Mouse (Mus musculus): Measurements from ENCODE around the gene Bicdl1. TPM values are rescaled to one million over a fixed set of nuclear protein-coding genes. Genes with fewer than 3 reads are reported as not detected.
A peak's percentile ranks its signal among the peaks of the same experiment; 100 is the strongest.
"Not testable (repeated sequence)": the region's sequence is repeated elsewhere in the genome, so short reads cannot be mapped to it uniquely, and the experiment has no call there.

The Bicdl1 gene
- 2.5 TPM in 2 replicates for total RNA-seq (2015; ENCODE audit: low replicate concordance)
- total RNA-seq (2017; ENCODE audit: low replicate concordance): 0.64 TPM in 1 of 2 replicates, not detected in the other

DNA sequence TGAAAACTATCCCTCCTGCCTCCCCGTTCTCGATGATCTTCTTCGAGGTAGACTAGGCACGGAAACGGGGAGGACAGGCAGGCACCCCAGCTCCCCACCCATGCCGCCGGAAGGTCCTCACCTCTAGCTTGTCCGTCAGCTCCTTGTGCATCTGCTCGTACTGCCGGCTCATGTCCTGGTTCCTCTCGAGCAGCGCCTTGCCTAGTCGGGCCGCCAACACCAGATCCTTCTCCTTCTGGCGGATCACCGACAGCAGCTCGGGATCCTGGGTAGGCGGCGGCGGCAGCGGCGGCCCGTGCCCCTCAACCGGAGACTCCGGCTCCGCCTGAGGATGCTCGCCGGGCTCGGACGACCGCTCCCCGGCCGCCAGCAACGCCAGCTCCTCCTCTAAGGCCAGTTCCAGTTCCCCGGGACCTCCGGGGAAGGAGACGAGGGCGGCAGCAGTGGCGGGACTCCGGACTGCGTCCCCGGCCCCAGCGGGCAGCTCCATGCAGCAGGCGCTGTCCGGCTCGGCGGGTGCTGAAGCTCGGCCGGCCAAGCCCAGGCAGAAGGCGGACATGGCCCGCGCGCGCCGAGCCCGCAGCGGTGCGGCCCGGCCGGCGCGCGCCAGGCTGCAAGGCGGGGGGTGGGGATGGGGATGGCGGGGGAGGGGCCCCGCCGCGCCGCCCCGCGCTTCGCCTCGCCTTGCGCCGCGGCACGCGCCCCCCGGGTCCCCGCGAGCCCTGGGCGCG is at the start of gene Bicdl1:
TSS of gene Bicdl1 (minus strand) at position 621 of the 731 bp plus-strand sequence.
- ATAC-seq (replicated peaks; ENCODE audit: low FRiP score, poor library complexity, severe bottlenecking): no peak

GRCm38 (mm10) chr5:115776911-115777310 is 45.5 kb upstream of the Bicdl1 start:
- no peak for ATAC-seq (replicated peaks; ENCODE audit: low FRiP score, poor library complexity, severe bottlenecking)

DNA sequence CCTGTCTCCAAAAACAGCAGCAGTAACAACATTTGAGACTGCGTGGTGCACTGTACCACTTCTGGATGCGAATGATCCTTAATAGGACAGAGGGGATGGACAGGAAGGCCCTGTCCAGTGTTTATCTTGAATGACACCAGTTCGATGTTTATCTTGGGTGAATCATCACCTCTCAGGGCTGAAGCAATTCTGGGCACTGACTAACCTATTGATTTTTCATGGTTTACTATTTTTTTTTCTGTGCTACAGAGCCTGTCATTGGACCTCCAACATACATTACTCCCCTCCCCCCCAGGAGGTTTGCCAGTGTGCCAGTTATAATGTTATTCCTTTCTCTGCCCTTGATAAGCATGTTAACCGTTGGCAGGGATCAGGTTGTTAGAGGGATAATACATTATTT is 43.9 kb upstream of the Bicdl1 start:
- no peak for ATAC-seq (replicated peaks; ENCODE audit: low FRiP score, poor library complexity, severe bottlenecking)

DNA sequence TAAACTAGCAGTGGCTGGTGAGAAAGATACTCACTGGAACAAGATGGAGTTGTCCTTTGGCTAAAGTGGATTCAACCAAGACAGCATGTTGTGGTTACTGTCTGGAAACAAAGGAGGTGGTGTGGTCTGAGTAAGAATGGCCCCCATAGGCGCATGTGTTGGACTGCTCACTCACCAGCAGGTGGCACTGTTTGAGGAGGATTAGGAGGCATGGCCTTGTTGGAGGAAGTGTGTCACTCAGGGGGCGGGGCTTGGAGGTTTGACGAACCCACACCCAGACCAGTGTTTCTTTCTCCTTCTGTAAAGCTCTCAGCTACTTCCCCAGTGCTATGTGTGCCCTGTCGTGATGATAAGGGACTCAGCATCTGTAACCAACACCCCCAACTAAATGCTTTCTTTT is 38.6 kb upstream of the Bicdl1 start:
- ATAC-seq (replicated peaks; ENCODE audit: low FRiP score, poor library complexity, severe bottlenecking): no peak

- no peak for ATAC-seq (replicated peaks; ENCODE audit: low FRiP score, poor library complexity, severe bottlenecking)
These were observed 37.7 kb upstream of the Bicdl1 start for GRCm38 (mm10) chr5:115769116-115769515.

DNA sequence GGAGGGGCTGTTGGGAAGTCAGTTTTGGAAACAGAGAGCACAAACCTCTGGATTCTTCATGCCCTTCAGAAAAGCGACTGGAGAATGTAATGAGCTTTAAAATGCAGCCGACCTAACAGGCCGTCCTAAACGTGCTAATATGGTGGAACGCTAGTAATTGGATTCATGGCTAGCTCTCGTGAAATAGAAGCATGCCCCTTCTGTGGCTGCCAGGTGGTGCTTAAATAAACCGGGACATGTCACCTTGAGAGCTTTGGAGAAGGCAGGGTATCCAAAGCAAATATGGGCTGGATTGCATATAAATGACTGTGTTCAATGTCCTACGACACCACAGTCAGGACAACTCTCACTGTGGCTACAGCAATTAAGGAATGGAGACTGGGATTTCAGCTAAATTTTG is 35.4 kb upstream of the Bicdl1 start:
- ATAC-seq (replicated peaks; ENCODE audit: low FRiP score, poor library complexity, severe bottlenecking): no peak

DNA sequence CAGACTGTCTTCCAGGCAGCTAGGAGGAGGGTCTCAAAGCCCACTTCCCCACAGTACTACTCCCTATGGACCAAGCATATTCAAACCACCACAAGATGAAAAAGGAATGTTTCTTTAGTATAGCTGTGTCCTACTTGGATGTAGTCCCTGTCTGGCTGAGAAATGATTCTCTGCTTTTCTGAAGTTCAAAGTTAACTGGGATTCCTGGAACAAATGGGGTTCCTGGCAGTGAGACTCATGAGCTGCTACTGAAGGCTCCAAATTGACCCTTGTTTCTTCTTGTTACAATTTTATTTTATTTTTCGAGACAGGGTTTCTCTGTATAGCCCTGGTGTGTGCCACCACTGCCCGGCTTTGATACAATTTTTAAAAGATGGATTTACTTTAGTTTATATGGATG is 32.6 kb upstream of the Bicdl1 start:
- ATAC-seq (replicated peaks; ENCODE audit: low FRiP score, poor library complexity, severe bottlenecking): no peak

DNA sequence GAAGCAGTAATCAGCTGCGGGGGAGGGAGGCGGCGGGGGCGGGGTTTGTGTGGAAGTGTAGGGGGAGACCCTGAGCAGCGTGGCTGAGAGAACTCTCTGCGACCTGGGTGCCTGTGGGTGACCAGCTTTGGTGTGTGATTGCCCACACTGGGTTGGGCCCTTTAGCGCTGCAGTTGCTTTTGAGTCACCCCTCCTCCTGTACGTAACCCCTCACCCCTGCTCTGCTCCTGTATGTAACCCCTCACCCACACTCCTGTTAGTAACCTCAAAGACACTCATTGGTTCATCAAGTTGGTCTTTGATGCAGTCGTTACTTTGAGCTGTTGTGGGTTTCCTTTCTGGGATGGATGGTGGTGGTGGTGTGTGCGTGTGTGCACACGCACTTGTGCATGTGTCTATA is 29.5 kb upstream of the Bicdl1 start:
- ATAC-seq (replicated peaks; ENCODE audit: low FRiP score, poor library complexity, severe bottlenecking): no peak

GRCm38 (mm10) chr5:115758431-115759180 is 27.2 kb upstream of the Bicdl1 start:
- no peak for ATAC-seq (replicated peaks; ENCODE audit: low FRiP score, poor library complexity, severe bottlenecking)

DNA sequence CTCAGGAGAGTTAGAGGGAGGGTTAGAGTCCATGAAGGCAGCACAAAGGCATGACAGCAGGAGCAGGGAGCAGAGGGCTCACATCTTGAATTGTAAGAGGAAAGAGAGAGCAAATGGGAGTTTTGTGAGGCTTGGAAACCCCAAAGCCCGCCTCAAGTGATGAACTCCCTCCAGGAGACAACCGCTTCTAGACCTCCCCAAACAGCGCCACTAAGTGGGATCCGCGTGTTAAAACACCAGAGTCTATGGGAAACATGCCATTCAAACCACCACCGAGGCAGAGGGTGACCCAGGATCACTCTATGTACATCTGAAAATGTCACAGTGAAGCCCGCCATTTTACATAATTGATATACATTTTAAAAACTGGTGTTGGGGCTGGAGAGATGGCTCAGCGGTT is 26.1 kb upstream of the Bicdl1 start:
- ATAC-seq (replicated peaks; ENCODE audit: low FRiP score, poor library complexity, severe bottlenecking): no peak

- ATAC-seq (replicated peaks; ENCODE audit: low FRiP score, poor library complexity, severe bottlenecking): no peak
These were observed 24.1 kb upstream of the Bicdl1 start for GRCm38 (mm10) chr5:115755501-115755900.

GRCm38 (mm10) chr5:115754831-115755230 is 23.4 kb upstream of the Bicdl1 start:
- ATAC-seq (replicated peaks; ENCODE audit: low FRiP score, poor library complexity, severe bottlenecking): no peak

DNA sequence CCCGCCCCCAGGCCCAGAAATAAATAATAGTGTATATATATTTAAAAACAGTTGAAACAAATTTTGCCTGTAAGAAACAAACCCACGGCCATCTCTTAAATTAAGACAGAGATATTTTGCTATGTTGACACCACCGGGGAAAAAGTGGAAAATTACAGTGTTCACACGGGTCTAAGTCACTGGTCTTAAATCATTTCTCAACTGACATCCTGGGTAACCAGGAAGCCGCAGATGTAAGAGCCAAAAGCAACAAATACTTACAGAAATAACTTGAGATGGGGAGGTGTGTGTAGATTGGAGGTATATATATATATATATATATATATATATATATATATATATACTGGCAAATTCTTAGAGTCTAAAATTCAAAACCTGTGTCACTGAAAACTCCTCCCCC is 21.5 kb upstream of the Bicdl1 start:
- no peak for ATAC-seq (replicated peaks; ENCODE audit: low FRiP score, poor library complexity, severe bottlenecking)

DNA sequence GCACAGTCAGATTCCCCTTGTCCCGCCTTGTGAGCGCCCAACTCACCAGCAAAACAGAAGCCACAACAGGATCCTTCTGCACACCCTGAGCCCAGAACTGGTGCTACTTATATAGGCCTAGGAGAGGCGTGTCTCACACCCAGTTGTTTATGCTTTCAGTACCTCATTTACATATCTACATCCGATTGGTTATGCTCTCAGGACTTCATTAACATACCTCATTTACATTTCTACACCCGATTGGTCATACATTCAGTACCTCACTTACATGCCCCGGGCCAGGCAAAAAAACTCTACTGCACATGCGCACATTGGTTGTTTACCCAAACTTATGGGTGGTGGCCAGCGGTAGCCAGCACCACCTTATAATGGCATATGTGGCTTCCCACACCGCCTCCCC is 20.5 kb upstream of the Bicdl1 start:
- not testable (repeated sequence) for ATAC-seq (replicated peaks; ENCODE audit: low FRiP score, poor library complexity, severe bottlenecking)

DNA sequence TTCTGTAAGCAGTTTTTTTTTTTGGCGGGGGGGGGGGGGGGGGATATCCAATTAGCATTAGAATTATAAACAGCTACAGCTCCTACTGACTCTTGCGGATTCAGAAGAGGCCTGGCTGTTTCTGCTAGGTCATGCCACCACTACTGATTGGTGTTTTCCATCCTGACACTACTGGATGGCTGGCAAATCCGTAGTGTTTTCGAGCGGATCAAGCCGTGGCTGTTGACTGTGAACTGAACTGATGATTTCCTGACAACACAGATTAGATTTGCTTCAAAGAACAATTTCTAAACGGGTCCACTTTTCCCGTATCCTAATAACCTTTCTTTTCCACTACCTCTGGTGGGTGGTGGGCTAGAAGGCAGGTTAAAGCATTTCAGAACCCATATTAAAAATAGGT is 16.9 kb upstream of the Bicdl1 start:
- no peak for ATAC-seq (replicated peaks; ENCODE audit: low FRiP score, poor library complexity, severe bottlenecking)

GRCm38 (mm10) chr5:115745319-115745718 is 13.9 kb upstream of the Bicdl1 start:
- no peak for ATAC-seq (replicated peaks; ENCODE audit: low FRiP score, poor library complexity, severe bottlenecking)

GRCm38 (mm10) chr5:115738032-115738431 is 6.6 kb upstream of the Bicdl1 start:
- no peak for ATAC-seq (replicated peaks; ENCODE audit: low FRiP score, poor library complexity, severe bottlenecking)

DNA sequence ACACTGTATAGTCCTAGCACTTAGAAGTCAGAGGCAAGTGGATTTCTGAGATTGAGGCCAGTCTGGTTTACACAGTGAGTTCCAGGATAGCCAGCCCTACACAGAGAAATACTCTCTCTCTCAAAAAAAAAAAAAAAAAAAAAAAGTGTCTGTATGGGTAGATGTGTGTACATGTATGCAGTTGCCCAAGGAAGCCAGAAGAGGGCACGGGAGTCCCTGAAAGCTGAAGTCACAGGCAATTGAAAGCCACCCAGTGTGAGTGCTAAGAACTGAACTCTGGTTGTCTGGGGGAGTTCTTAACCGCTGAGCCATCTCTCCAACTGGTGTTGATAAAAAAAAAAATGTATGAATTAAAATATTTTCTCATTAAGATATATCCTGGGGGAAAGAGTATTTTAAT is 3.1 kb upstream of the Bicdl1 start:
- ATAC-seq (replicated peaks; ENCODE audit: low FRiP score, poor library complexity, severe bottlenecking): no peak

DNA sequence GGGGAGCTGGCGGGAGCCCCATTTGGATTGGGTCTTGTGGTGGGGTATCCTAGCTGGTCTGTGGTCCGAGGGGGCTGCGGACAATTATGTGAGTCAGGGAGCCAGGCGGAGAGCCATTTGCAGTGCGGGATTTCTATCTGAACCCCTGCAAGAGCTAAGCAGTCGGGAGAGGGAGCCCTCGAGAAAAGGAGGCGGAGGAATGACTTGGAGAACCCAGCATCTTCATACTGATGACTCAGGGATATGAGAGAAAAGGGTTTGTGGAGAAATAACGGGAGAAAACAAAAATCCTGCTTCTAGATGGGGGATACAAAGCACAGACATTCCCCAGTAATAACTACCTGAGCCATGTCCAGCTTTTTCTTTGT is 1.4 kb upstream of the Bicdl1 start:
- no peak for ATAC-seq (replicated peaks; ENCODE audit: low FRiP score, poor library complexity, severe bottlenecking)

DNA sequence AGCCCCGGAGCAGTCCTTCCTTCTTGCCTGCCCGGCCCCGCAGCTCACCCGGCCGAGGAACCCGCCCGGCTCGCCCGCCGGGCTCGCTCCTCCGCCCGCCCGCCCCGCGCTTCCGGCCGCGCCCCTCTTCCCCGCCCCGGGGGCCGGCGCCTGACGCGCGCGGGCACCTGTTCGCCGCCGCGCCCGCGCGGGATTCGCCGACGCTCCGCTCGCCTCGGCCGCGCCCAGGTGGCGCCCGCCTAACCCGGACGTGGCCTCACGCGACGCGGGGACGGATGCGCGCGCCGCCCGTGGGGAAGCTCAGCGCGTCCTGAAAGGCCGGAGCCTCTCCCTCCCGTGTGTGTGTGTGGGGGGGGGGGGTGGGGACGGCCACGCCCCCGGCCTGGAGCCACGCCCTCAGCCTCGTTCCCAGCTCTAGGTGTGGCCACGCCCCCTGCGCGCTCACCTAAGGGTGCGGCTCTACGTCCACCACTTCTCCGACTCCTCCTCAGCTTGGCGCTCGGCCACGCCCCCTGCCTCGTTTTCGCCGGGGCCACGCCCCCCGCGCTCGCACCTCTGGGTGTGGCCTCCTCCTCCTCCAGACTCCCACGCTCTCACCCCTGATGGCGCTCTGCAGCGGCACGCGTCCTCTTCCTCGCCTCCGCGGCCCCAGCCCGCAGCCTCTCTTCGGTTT is 891 bp upstream of the Bicdl1 start:
- ATAC-seq (replicated peaks; ENCODE audit: low FRiP score, poor library complexity, severe bottlenecking): peak; percentile 79

GRCm38 (mm10) chr5:115731732-115732175 is 333 bp upstream of the Bicdl1 start:
- ATAC-seq (replicated peaks; ENCODE audit: low FRiP score, poor library complexity, severe bottlenecking): no peak
